Mouse (Mus musculus) heart, adult 2 months (tissue): Measurements from ENCODE around the gene Dcaf17.

ENCODE experiments used
- CTCF ChIP-seq: fragments of 200-600 bp; IDR thresholded peaks from 2 replicates; pipeline ENCODE4 v1.8.1; 2022; ENCODE audit warnings: antibody characterized with exemption, mild to moderate bottlenecking, moderate library complexity
- EP300 ChIP-seq: fragments of 200-500 bp; IDR thresholded peaks from 2 replicates; pipeline ENCODE4 v1.6.1; 2011; ENCODE audit warnings: low read depth, low read length, control low read depth; ENCODE audit not compliant: insufficient read depth
- POLR2A ChIP-seq: fragments of 200-500 bp; IDR thresholded peaks from 2 replicates; pipeline ENCODE4 v1.6.1; 2011; ENCODE audit warnings: mild to moderate bottlenecking, low read depth, low read length, control low read depth; ENCODE audit not compliant: insufficient read depth

GRCm38 (mm10) chr2:71050511-71050910, 4.6 kb upstream of the Dcaf17 start:
- TF ChIP-seq CTCF: no peak
- no peak for TF ChIP-seq POLR2A
- TF ChIP-seq EP300: no peak
